Mouse (Mus musculus) liver, adult 2 months (tissue): ENCODE data around the gene 9330159F19Rik. TPM values are rescaled to one million over a fixed set of nuclear protein-coding genes. Genes with fewer than 3 reads are reported as not detected.

Experiments
- DNase-seq: peaks from one replicate; pipeline ENCODE4 v3.0.0-alpha.2; 2011; ENCODE audit warnings: low read depth, low spot score; ENCODE audit errors: extremely low read depth
- H3K27ac ChIP-seq: fragments of 200-500 bp; replicated peaks from 2 replicates; pipeline ENCODE4 v1.5.1; 2012; ENCODE audit warnings: low read depth, mild to moderate bottlenecking, control low read depth, inconsistent platforms, low read length; ENCODE audit not compliant: insufficient read depth
- H3K27me3 ChIP-seq: fragments of 200-500 bp; 2 replicates; pipeline ENCODE4 v1.6.1; 2012; ENCODE audit warnings: mild to moderate bottlenecking, moderate library complexity, low read length, inconsistent platforms; ENCODE audit not compliant: control insufficient read depth, insufficient read depth
- H3K36me3 ChIP-seq: fragments of 200-500 bp; 2 replicates; pipeline ENCODE4 v1.6.1; 2012; ENCODE audit warnings: low read length, inconsistent platforms; ENCODE audit not compliant: control insufficient read depth, insufficient read depth
- H3K4me1 ChIP-seq: fragments of 200-500 bp; 2 replicates; pipeline ENCODE4 v1.6.1; 2011; ENCODE audit warnings: low read length; ENCODE audit not compliant: control insufficient read depth, insufficient read depth
- H3K4me3 ChIP-seq: fragments of 200-500 bp; 2 replicates; pipeline ENCODE4 v1.5.1; 2011; ENCODE audit warnings: low read depth, mild to moderate bottlenecking, control low read depth, low read length, moderate library complexity; ENCODE audit not compliant: insufficient read depth
- H3K79me2 ChIP-seq: fragments of 200-500 bp; 2 replicates; pipeline ENCODE4 v1.6.1; 2012; ENCODE audit warnings: inconsistent platforms, mild to moderate bottlenecking, low read length, moderate library complexity; ENCODE audit not compliant: control insufficient read depth, insufficient read depth
- H3K9ac ChIP-seq: fragments of 200-500 bp; 2 replicates; pipeline ENCODE4 v1.6.1; 2012; ENCODE audit warnings: low read depth, mild to moderate bottlenecking, control low read depth, inconsistent platforms, low read length
- CTCF ChIP-seq: fragments of 200-500 bp; IDR thresholded peaks from 2 replicates; pipeline ENCODE4 v1.5.1; 2011; ENCODE audit warnings: low read depth, low read length, control low read depth
- POLR2A ChIP-seq: fragments of 200-500 bp; IDR thresholded peaks from 2 replicates; pipeline ENCODE4 v1.6.1; 2011; ENCODE audit warnings: low read length, control low read depth; ENCODE audit not compliant: insufficient read depth; ENCODE audit errors: extremely low read depth
- whole genome bisulfite sequencing: fragments of 180-500 bp; shearing (Covaris S2); methylation state at CpG from one replicate; pipeline ENCODE4 v1.1.7; 2018; 5-methylcytosine and 5-hydroxymethylcytosine counted together
- polyA plus RNA-seq: library from polyadenylated mRNA; depleted of rRNA; stranded (reverse); fragments of >200 nt; gene quantifications from 2 replicates; pipeline ENCODE4 v1.2.3, GENCODE M21; 2012
- total RNA-seq: library from RNA; depleted of rRNA; stranded (reverse); fragments of >200 nt; gene quantifications from 2 replicates; pipeline ENCODE4 v1.2.3, GENCODE M21; 2014

9330159F19Rik gene
- total and polyA plus RNA-seq, 2 experiments = under 0.01 TPM; not detected in 1

- no peaks in the 10 kb centered on the region for H3K79me2 ChIP-seq
- WGBS = 82% methylated on average over 1 of the region's 1 CpGs
- no peaks in the 10 kb centered on the region for H3K4me1 ChIP-seq
- no peak overlapping the region for H3K27ac ChIP-seq
- no peak for DNase-seq
- TF ChIP-seq POLR2A = no peak
- no peak for TF ChIP-seq CTCF
- H3K27me3 ChIP-seq = peaks cover 5% of the 10 kb centered on the region; the same call in 1 of the 2 replicates
- no peak overlapping the region for H3K4me3 ChIP-seq
- no peaks in the 10 kb centered on the region for H3K36me3 ChIP-seq
- no peak overlapping the region for H3K9ac ChIP-seq
Measured at GRCm38 (mm10) chr10:29200609-29201008, 10.8 kb upstream of the 9330159F19Rik start.

- Histone ChIP-seq H3K4me3 (no peak overlapping the region), H3K79me2 (no peaks in the 10 kb centered on the region), H3K27me3 (no peaks in the 10 kb centered on the region), H3K4me1 (no peaks in the 10 kb centered on the region), H3K27ac (no peak overlapping the region), H3K36me3 (no peaks in the 10 kb centered on the region), H3K9ac (no peak overlapping the region)
- peak; percentile 55 for DNase-seq
- TF ChIP-seq CTCF (peak; percentile 39), POLR2A (no peak)
Measured at GRCm38 (mm10) chr10:29206730-29207129, 4.7 kb upstream of the 9330159F19Rik start.

GRCm38 (mm10) chr10:29208735-29209134 is 2.7 kb upstream of the 9330159F19Rik start:
- no peak overlapping the region for H3K27ac ChIP-seq
- DNase-seq = no peak
- WGBS = 40% methylated on average over 3 of the region's 3 CpGs
- no peaks in the 10 kb centered on the region for H3K36me3 ChIP-seq
- H3K9ac ChIP-seq = no peak overlapping the region
- no peak overlapping the region for H3K4me3 ChIP-seq
- H3K79me2 ChIP-seq = no peaks in the 10 kb centered on the region
- H3K27me3 ChIP-seq = no peaks in the 10 kb centered on the region
- H3K4me1 ChIP-seq = no peaks in the 10 kb centered on the region
- no peak for TF ChIP-seq POLR2A
- no peak for TF ChIP-seq CTCF

- no peak for DNase-seq
- H3K27ac ChIP-seq = no peak overlapping the region
- H3K4me1 ChIP-seq = no peaks in the 10 kb centered on the region
- H3K79me2 ChIP-seq = no peaks in the 10 kb centered on the region
- H3K9ac ChIP-seq = no peak overlapping the region
- H3K27me3 ChIP-seq = no peaks in the 10 kb centered on the region
- H3K36me3 ChIP-seq = no peaks in the 10 kb centered on the region
- TF ChIP-seq POLR2A (no peak), CTCF (no peak)
- 60% methylated on average over 3 of the region's 3 CpGs for WGBS
- H3K4me3 ChIP-seq = no peak overlapping the region
Measured at GRCm38 (mm10) chr10:29213534-29214100, 2.2 kb downstream of the 9330159F19Rik start.

- Histone ChIP-seq H3K9ac (no peak overlapping the region), H3K79me2 (no peaks in the 10 kb centered on the region), H3K36me3 (no peaks in the 10 kb centered on the region), H3K27ac (no peak overlapping the region), H3K27me3 (no peaks in the 10 kb centered on the region), H3K4me1 (no peaks in the 10 kb centered on the region), H3K4me3 (no peak overlapping the region)
- DNase-seq = no peak
- WGBS = 87% methylated on average over 1 of the region's 1 CpGs
- TF ChIP-seq POLR2A = no peak
- no peak for TF ChIP-seq CTCF
Measured at GRCm38 (mm10) chr10:29216957-29217356, 5.6 kb downstream of the 9330159F19Rik start.

GRCm38 (mm10) chr10:29217451-29217850 is 6.0 kb downstream of the 9330159F19Rik start:
- no peaks in the 10 kb centered on the region for H3K4me1 ChIP-seq
- H3K27ac ChIP-seq = no peak overlapping the region
- no peaks in the 10 kb centered on the region for H3K27me3 ChIP-seq
- no peak for TF ChIP-seq CTCF
- no peak for TF ChIP-seq POLR2A
- WGBS = 71% methylated on average over 2 of the region's 2 CpGs
- H3K4me3 ChIP-seq = no peak overlapping the region
- no peaks in the 10 kb centered on the region for H3K36me3 ChIP-seq
- no peaks in the 10 kb centered on the region for H3K79me2 ChIP-seq
- DNase-seq = no peak
- no peak overlapping the region for H3K9ac ChIP-seq
